Mouse (Mus musculus) MEL (cell line): ENCODE measurements around the gene Magi2.

ENCODE experiments used
- CHD2 ChIP-seq: IDR thresholded peaks from 2 replicates; pipeline ENCODE4 v1.6.1; 2011; ENCODE audit warnings: low read length, improper control_type of control experiment
- CTCF ChIP-seq, 3 experiments: IDR thresholded peaks in 2 of 3; conservative IDR thresholded peaks in 1 of 3; 2 replicates each; pipeline ENCODE4 v1.5.1; 2011 to 2012; ENCODE audit warnings: low read length in 3 of 3, low read depth in 2 of 3, mild to moderate bottlenecking in 2 of 3, improper control_type of control experiment in 1 of 3, inconsistent platforms in 1 of 3, mixed read lengths in 1 of 3, moderate library complexity in 1 of 3; ENCODE audit not compliant: control insufficient read depth in 1 of 3, insufficient read depth in 1 of 3, poor library complexity in 1 of 3, severe bottlenecking in 1 of 3
- EP300 ChIP-seq, 2 experiments: IDR thresholded peaks; 2 replicates each; pipeline ENCODE4 v1.6.1; 2011; ENCODE audit warnings: improper control_type of control experiment in 2 of 2, low read length in 2 of 2, low read depth in 1 of 2, mild to moderate bottlenecking in 1 of 2
- MAZ ChIP-seq: IDR thresholded peaks from 2 replicates; pipeline ENCODE4 v1.6.1; 2012; ENCODE audit warnings: low read depth, mild to moderate bottlenecking, inconsistent platforms, low read length, improper control_type of control experiment
- NELFE ChIP-seq: IDR thresholded peaks from 2 replicates; pipeline ENCODE4 v1.6.1; 2011; ENCODE audit warnings: low read depth, low read length, improper control_type of control experiment
- POLR2A ChIP-seq, 2 experiments: IDR thresholded peaks; 2 replicates each; pipeline ENCODE4 v1.6.1; 2011 to 2012; ENCODE audit warnings: low read length in 2 of 2, mild to moderate bottlenecking in 2 of 2, control low read depth in 1 of 2, improper control_type of control experiment in 1 of 2, low read depth in 1 of 2, moderate library complexity in 1 of 2; ENCODE audit not compliant: control insufficient read depth in 1 of 2, insufficient read depth in 1 of 2, poor library complexity in 1 of 2
- TCF12 ChIP-seq: IDR thresholded peaks from 2 replicates; pipeline ENCODE4 v1.6.1; 2014; ENCODE audit warnings: low read depth, mild to moderate bottlenecking, inconsistent platforms, low read length, improper control_type of control experiment, moderate library complexity
- ZMIZ1 ChIP-seq: IDR thresholded peaks from 2 replicates; pipeline ENCODE4 v1.6.1; 2012; ENCODE audit warnings: low read depth, mild to moderate bottlenecking, inconsistent platforms, low read length, improper control_type of control experiment, moderate library complexity

DNA sequence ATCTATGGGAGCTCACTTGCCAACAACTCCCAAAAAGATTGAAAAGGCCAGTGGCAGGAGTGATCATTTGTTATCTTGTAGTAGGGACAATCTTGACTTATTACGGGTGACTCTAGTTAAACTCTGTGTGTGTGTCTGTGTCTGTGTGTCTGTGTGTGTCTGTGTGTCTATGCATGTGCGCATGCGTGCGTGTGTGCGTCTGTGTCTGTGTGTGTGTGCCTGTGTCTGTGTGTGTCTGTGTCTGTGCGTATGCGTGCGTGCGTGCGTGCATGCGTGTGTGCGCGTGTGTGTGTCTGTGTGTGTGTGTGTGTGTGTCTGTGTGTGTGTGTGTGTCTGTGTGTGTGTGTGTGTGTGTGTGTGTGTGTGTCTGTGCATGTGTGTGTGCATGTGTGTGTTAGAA, 1295.2 kb downstream of the Magi2 start:
- no peak for TF ChIP-seq EP300 (IDR thresholded peaks at IDR 0.05; ENCODE audit: low read depth in 1 of 2, low read length in 2 of 2)
- TF ChIP-seq POLR2A (IDR thresholded peaks at IDR 0.05; ENCODE audit: control insufficient read depth in 1 of 2, insufficient read depth in 1 of 2, low read depth in 1 of 2, low read length in 2 of 2, poor library complexity in 1 of 2) = no peak
- no peak for TF ChIP-seq TCF12
- TF ChIP-seq CTCF (IDR thresholded peaks at IDR 0.05 in 2 of 3, conservative IDR thresholded peaks at IDR 0.05 in 1 of 3; ENCODE audit: control insufficient read depth in 1 of 3, insufficient read depth in 1 of 3, low read depth in 2 of 3, low read length in 3 of 3, poor library complexity in 1 of 3, severe bottlenecking in 1 of 3) = no peak
- TF ChIP-seq MAZ = no peak
- no peak for TF ChIP-seq ZMIZ1
- TF ChIP-seq CHD2 = no peak
- no peak for TF ChIP-seq NELFE
